Mouse (Mus musculus) layer of hippocampus, adult 2 months (tissue): Measurements from ENCODE around the gene Safb2. TPM values are rescaled to one million over a fixed set of nuclear protein-coding genes. Genes with fewer than 3 reads are reported as not detected.

Experiments used
- DNase-seq, 2 experiments: peaks; one replicate each; pipeline ENCODE4 v3.0.0; 2022; ENCODE audit warnings: low spot score in 2 of 2
- H3K27ac ChIP-seq: fragments of 200-600 bp; 2 replicates; pipeline ENCODE4 v1.8.1; 2022
- H3K4me3 ChIP-seq: fragments of 200-600 bp; 2 replicates; pipeline ENCODE4 v1.8.1; 2022; ENCODE audit warnings: mild to moderate bottlenecking
- CTCF ChIP-seq: fragments of 200-600 bp; conservative IDR thresholded peaks from 2 replicates; pipeline ENCODE4 v1.8.1; 2022; ENCODE audit warnings: antibody characterized with exemption, mild to moderate bottlenecking, moderate library complexity
- total RNA-seq, 2 experiments: library from RNA; stranded (reverse); gene quantifications; 2 replicates each; pipeline ENCODE4 v1.2.3; 2021

Safb2 gene
- total RNA-seq, 2 experiments from 2014 or later = 134 to 168 TPM

DNA sequence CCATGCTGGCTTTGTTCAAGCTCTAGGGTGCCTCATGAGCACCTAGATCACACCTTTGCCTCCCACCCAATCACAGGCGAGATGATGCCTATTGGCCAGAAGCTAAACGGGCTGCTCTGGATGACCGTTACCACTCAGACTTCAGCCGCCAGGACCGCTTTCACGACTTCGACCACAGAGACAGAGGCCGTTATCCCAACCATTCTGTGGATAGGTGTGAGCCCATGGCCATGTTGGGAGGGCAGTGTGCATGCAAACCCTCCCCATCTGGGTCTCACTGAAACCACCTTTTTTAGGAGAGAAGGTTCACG is 19.6 kb upstream of the Safb2 start:
- no peak for TF ChIP-seq CTCF
- Histone ChIP-seq H3K27ac (no peak overlapping the region), H3K4me3 (no peak overlapping the region)
- no peak for DNase-seq

GRCm38 (mm10) chr17:56603186-56604069 is 19.0 kb upstream of the Safb2 start:
- no peak for DNase-seq
- TF ChIP-seq CTCF = no peak
- Histone ChIP-seq H3K4me3 (no peak overlapping the region), H3K27ac (no peak overlapping the region)

- Histone ChIP-seq H3K4me3 (no peak overlapping the region), H3K27ac (peak overlapping the region; percentile 18; the same call in 1 of the 2 replicates)
- no peak for TF ChIP-seq CTCF
- no peak for DNase-seq
Measured at GRCm38 (mm10) chr17:56593527-56594271, 9.3 kb upstream of the Safb2 start.

DNA sequence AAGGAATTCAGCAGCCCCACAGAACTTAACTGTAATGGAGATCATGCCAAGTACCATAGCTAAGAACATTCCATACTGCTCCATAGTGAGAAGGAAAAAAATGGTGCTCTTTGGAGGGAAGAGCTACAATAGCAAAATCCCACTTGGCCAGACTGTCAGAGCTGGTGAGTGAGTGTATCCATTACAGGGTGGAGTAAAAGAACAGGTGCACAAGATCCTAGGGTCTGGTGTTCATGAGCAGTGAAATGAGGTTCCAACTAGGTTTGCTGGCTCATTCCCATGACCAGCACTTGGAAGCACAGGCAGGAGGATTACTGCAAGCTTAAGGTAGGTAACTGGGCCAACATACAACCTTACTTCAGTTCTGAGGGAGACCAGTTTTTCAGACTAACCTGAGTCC is 8.2 kb upstream of the Safb2 start:
- Histone ChIP-seq H3K27ac (no peak overlapping the region), H3K4me3 (no peak overlapping the region)
- no peak for TF ChIP-seq CTCF
- no peak for DNase-seq

GRCm38 (mm10) chr17:56588921-56589320 is 4.5 kb upstream of the Safb2 start:
- TF ChIP-seq CTCF = no peak
- Histone ChIP-seq H3K4me3 (no peak overlapping the region), H3K27ac (no peak overlapping the region)
- no peak for DNase-seq

DNA sequence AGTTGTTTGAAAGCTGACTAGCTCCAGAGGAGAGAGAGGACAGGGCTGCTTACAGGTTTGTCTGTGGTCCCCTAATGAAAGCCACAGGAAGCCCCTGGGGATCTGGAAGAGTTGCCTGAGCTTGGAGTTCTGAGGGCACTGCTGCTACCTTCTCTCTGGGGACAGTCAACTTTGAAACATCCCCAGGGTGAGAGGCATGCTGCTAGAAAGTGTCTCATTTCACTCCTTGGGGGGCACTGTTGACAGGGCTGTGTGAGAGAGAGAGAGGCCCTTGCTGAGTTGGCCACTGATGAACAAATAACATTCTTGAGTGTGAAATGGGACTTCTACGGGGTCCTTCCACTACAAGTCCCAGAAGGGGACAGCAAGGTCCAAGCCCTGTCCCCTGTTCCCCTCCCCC is 3.4 kb upstream of the Safb2 start:
- Histone ChIP-seq H3K27ac (no peak overlapping the region), H3K4me3 (no peak overlapping the region)
- DNase-seq = no peak
- TF ChIP-seq CTCF = no peak

- TF ChIP-seq CTCF = no peak
- Histone ChIP-seq H3K4me3 (peak overlapping the region; percentile 71), H3K27ac (peak overlapping the region; percentile 97)
- DNase-seq = peak in 1 of 2 experiments; percentile 36
Measured at GRCm38 (mm10) chr17:56585171-56585821, 911 bp upstream of the Safb2 start.

- H3K27ac ChIP-seq = peak overlapping the region; percentile 98
- TF ChIP-seq CTCF = no peak
- no peak for DNase-seq
- H3K4me3 ChIP-seq = peak overlapping the region; percentile 99
Measured at GRCm38 (mm10) chr17:56583611-56584256, 651 bp downstream of the Safb2 start.

- Histone ChIP-seq H3K4me3 (peak overlapping the region; percentile 99), H3K27ac (peak overlapping the region; percentile 98; the same call in 1 of the 2 replicates)
- TF ChIP-seq CTCF = no peak
- no peak for DNase-seq
Measured at GRCm38 (mm10) chr17:56583071-56583470, 1.3 kb downstream of the Safb2 start.

- DNase-seq = no peak
- H3K27ac ChIP-seq = no peak overlapping the region
- no peak for TF ChIP-seq CTCF
- no peak overlapping the region for H3K4me3 ChIP-seq
Measured at GRCm38 (mm10) chr17:56572939-56573338, 11.4 kb downstream of the Safb2 start.

DNA sequence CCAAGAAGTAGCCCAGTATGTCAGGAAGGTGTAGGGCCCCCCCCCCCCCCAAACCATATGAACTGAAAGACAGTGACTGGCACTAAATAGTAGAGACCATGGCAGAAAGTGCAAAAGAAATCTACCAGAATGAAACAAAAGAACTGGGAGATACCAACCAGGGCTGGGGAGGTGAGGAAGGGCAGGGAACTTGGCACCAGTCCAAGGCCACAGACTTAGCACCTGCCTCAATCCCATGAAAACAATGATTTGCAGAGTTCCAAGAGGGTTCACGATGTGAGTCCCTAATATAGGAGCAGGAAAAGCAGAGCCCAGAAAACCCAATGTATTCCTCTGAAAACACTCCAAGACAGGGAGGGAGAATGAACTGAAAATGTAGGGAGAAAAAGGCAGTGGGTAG is 12.2 kb downstream of the Safb2 start:
- TF ChIP-seq CTCF = no peak
- no peak overlapping the region for H3K4me3 ChIP-seq
- H3K27ac ChIP-seq = no peak overlapping the region
- DNase-seq = no peak

- TF ChIP-seq CTCF = no peak
- Histone ChIP-seq H3K27ac (peak overlapping the region; percentile 68), H3K4me3 (no peak overlapping the region)
- no peak for DNase-seq
Measured at GRCm38 (mm10) chr17:56570287-56570686, 14.1 kb downstream of the Safb2 start.

DNA sequence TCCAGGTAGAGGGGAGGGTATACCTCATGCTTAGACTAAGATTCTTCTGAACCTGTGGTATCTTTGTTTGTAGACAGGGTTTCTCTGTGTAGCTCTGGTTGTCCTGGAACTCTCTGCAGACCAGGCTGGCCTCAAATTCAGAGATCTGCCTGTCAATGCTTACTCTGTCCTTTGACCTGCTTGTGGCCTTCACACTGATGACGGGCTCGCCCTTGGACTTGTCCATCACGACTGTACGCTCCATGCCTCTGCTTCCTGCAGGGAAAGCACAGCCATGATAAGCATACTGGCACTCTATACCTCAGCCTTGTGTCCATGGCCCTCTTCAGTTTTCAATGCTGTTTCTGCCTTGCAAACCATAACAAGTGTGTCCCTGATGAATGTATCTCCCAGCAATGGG is 17.0 kb downstream of the Safb2 start:
- Histone ChIP-seq H3K27ac (no peak overlapping the region), H3K4me3 (no peak overlapping the region)
- TF ChIP-seq CTCF = no peak
- DNase-seq = no peak
